Mouse (Mus musculus): ENCODE measurements around the gene Foxn2.

DNA sequence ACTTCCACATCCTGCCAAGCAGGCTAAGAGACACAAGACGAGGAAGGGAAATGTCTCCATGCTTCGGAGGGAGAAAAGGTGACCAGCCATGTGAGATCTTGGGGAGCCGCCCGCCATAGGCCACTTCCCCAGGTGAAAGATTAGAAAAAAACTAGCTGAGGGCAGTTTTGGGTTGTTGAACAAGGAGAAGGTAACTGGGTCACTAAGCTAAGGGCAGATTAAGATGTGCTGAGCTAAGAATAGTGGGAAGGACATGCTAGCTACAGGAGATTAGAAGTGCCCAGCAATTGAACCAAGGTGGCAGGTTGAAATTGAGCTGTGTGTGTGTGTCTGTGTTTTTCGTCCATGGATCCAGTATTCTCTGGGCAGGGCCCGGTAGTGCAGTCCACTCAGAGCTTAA is 27.2 kb downstream of the Foxn2 start:
- TF ChIP-seq GATA1 (IDR thresholded peaks at IDR 0.05; ENCODE audit: borderline replicate concordance, low read length), result no peak
- TF ChIP-seq FLI1 (IDR thresholded peaks at IDR 0.05; ENCODE audit: low read length), result no peak

All from megakaryocyte, embryonic 14.5 days (primary cell).